Mouse (Mus musculus) forebrain, postnatal 0 days (tissue): ENCODE measurements around the gene Nptx1. TPM values are rescaled to one million over a fixed set of nuclear protein-coding genes. Genes with fewer than 3 reads are reported as not detected.
A peak's percentile ranks its signal among the peaks of the same experiment; 100 is the strongest.

Source experiments
- ATAC-seq: fragments of 200-750 bp; cut with Nextera tagmentation; 2 replicates; pipeline ENCODE4 v1.8.0; 2017; ENCODE audit warnings: mild to moderate bottlenecking, moderate library complexity
- DNase-seq: peaks from one replicate; pipeline ENCODE4 v3.0.0-alpha.2; 2015
- H3K27ac ChIP-seq: fragments of 300-500 bp; sonication (generic); 2 replicates; pipeline ENCODE4 v1.5.1; 2014; ENCODE audit warnings: low read depth, mild to moderate bottlenecking, antibody characterized with exemption, low read length, moderate library complexity, mixed read lengths
- H3K27me3 ChIP-seq: fragments of 300-500 bp; sonication (generic); 2 replicates; pipeline ENCODE4 v1.6.1; 2014; ENCODE audit warnings: mild to moderate bottlenecking, low read length, mixed read lengths; ENCODE audit not compliant: insufficient read depth
- H3K36me3 ChIP-seq: fragments of 300-500 bp; sonication (generic); 2 replicates; pipeline ENCODE4 v1.6.1; 2014; ENCODE audit warnings: mild to moderate bottlenecking, moderate library complexity; ENCODE audit not compliant: insufficient read depth
- H3K4me1 ChIP-seq: fragments of 300-500 bp; sonication (generic); 2 replicates; pipeline ENCODE4 v1.6.1; 2014; ENCODE audit warnings: antibody characterized with exemption; ENCODE audit not compliant: insufficient read depth
- H3K4me2 ChIP-seq: fragments of 300-500 bp; sonication (generic); 2 replicates; pipeline ENCODE4 v1.6.1; 2014; ENCODE audit warnings: low read depth, mild to moderate bottlenecking, moderate library complexity
- H3K4me3 ChIP-seq: fragments of 300-500 bp; sonication (generic); 2 replicates; pipeline ENCODE4 v1.5.1; 2014; ENCODE audit warnings: low read depth, low read length, mixed read lengths
- H3K9ac ChIP-seq: fragments of 300-500 bp; sonication (generic); 2 replicates; pipeline ENCODE4 v1.6.1; 2014; ENCODE audit warnings: mild to moderate bottlenecking
- H3K9me3 ChIP-seq: fragments of 300-500 bp; sonication (generic); 2 replicates; pipeline ENCODE4 v1.6.1; 2016; ENCODE audit warnings: low read length
- CTCF ChIP-seq: sonication (generic); IDR thresholded peaks from 2 replicates; pipeline ENCODE4 v1.5.1; 2016; ENCODE audit warnings: antibody characterized with exemption, control low read depth, low read depth
- WGBS: fragments of 180-500 bp; shearing (Covaris S2); extraction: QIAGEN DNeasy Blood & Tissue Kit; methylation state at CpG from one replicate; pipeline ENCODE4 v1.1.7; 2014; 5-methylcytosine and 5-hydroxymethylcytosine counted together
- polyA plus RNA-seq: library from polyadenylated mRNA; unstranded; fragments of >200 nt; fragmentation: Nextera tagmentation; extraction: Ambion mirVana; gene quantifications from 2 replicates; pipeline ENCODE4 v1.2.1, GENCODE M21; 2015
- total RNA-seq: library from RNA; depleted of rRNA; stranded (reverse); fragments of >200 nt; gene quantifications from 2 replicates; pipeline ENCODE4 v1.2.3, GENCODE M21; 2014

Gene Nptx1
- total and polyA plus RNA-seq, 2 experiments from 2014 or later: 6.9 to 14.2 TPM

- Histone ChIP-seq H3K9ac (peak overlapping the region; percentile 69; the same call in 1 of the 2 replicates), H3K36me3 (no peaks in the 10 kb centered on the region), H3K27me3 (peaks cover 9% of the 10 kb centered on the region; the same call in 1 of the 2 replicates), H3K4me2 (peak overlapping the region; percentile 99), H3K9me3 (no peaks in the 10 kb centered on the region), H3K4me3 (peak overlapping the region; percentile 65), H3K4me1 (peaks cover 26% of the 10 kb centered on the region), H3K27ac (no peak overlapping the region)
- 7% methylated on average over 10 of the region's 10 CpGs for WGBS
- ATAC-seq (0 out of 2 replicates have a peak, but pooled peaks have one; percentile 23), DNase-seq (no peak)
- TF ChIP-seq CTCF: peak; percentile 64
These were observed 1.6 kb downstream of the Nptx1 start for GRCm38 (mm10) chr11:119545741-119546495.

GRCm38 (mm10) chr11:119545281-119545680 lies 2.3 kb downstream of the Nptx1 start:
- DNase-seq (no peak), ATAC-seq (no peak)
- Histone ChIP-seq H3K4me3 (peak overlapping the region; percentile 65; the same call in 1 of the 2 replicates), H3K9me3 (no peaks in the 10 kb centered on the region), H3K4me1 (peaks cover 26% of the 10 kb centered on the region), H3K27ac (no peak overlapping the region), H3K4me2 (peak overlapping the region; percentile 99), H3K9ac (no peak overlapping the region; the same call in 1 of the 2 replicates), H3K27me3 (peaks cover 9% of the 10 kb centered on the region; the same call in 1 of the 2 replicates), H3K36me3 (no peaks in the 10 kb centered on the region)
- WGBS: 61% methylated on average over 3 of the region's 3 CpGs
- no peak for TF ChIP-seq CTCF

- peaks cover 26% of the 10 kb centered on the region for H3K4me1 ChIP-seq
- 82% methylated on average over 15 of the region's 15 CpGs for WGBS
These were observed 2.9 kb downstream of the Nptx1 start for GRCm38 (mm10) chr11:119544518-119545105.

GRCm38 (mm10) chr11:119543816-119544517 lies 3.6 kb downstream of the Nptx1 start:
- Histone ChIP-seq H3K4me2 (peak overlapping the region; percentile 99; the same call in 1 of the 2 replicates), H3K4me3 (no peak overlapping the region), H3K36me3 (no peaks in the 10 kb centered on the region), H3K9me3 (no peaks in the 10 kb centered on the region), H3K27me3 (0 out of 2 replicates have a peak, but pooled peaks cover 3% of the 10 kb centered on the region), H3K4me1 (peaks cover 23% of the 10 kb centered on the region), H3K9ac (no peak overlapping the region), H3K27ac (no peak overlapping the region)
- ATAC-seq: no peak
- no peak for DNase-seq
- 55% methylated on average over 16 of the region's 16 CpGs for WGBS
- TF ChIP-seq CTCF: no peak

More at GRCm38 (mm10) chr11:119544518-119545105, 2.9 kb downstream of the Nptx1 start:
- Histone ChIP-seq H3K27ac (no peak overlapping the region), H3K36me3 (no peaks in the 10 kb centered on the region), H3K4me2 (peak overlapping the region; percentile 99), H3K27me3 (0 out of 2 replicates have a peak, but pooled peaks cover 3% of the 10 kb centered on the region), H3K9ac (no peak overlapping the region), H3K4me3 (no peak overlapping the region), H3K9me3 (no peaks in the 10 kb centered on the region)
- TF ChIP-seq CTCF: no peak
- DNase-seq: no peak
- ATAC-seq: no peak

GRCm38 (mm10) chr11:119542886-119543285 lies 4.7 kb downstream of the Nptx1 start:
- Histone ChIP-seq H3K27ac (no peak overlapping the region), H3K27me3 (no peaks in the 10 kb centered on the region), H3K4me3 (no peak overlapping the region), H3K36me3 (no peaks in the 10 kb centered on the region), H3K9ac (no peak overlapping the region), H3K4me2 (no peak overlapping the region), H3K9me3 (no peaks in the 10 kb centered on the region), H3K4me1 (peaks cover 14% of the 10 kb centered on the region; the same call in 1 of the 2 replicates)
- no peak for ATAC-seq
- TF ChIP-seq CTCF: no peak
- DNase-seq: no peak
- WGBS: 67% methylated on average over 5 of the region's 5 CpGs

GRCm38 (mm10) chr11:119542371-119542770 lies 5.2 kb downstream of the Nptx1 start:
- Histone ChIP-seq H3K27ac (no peak overlapping the region), H3K27me3 (no peaks in the 10 kb centered on the region), H3K4me1 (peaks cover 14% of the 10 kb centered on the region; the same call in 1 of the 2 replicates), H3K4me3 (no peak overlapping the region), H3K9ac (no peak overlapping the region), H3K9me3 (no peaks in the 10 kb centered on the region), H3K4me2 (no peak overlapping the region), H3K36me3 (no peaks in the 10 kb centered on the region)
- ATAC-seq: no peak
- DNase-seq: no peak
- TF ChIP-seq CTCF: no peak
- 52% methylated on average over 9 of the region's 9 CpGs for WGBS
